Mouse (Mus musculus) heart, postnatal 0 days (tissue): Measurements from ENCODE around the gene Pear1.

Experiments
- CTCF ChIP-seq: IDR thresholded peaks from 2 replicates; pipeline ENCODE4 v1.5.1; 2016; ENCODE audit warnings: antibody characterized with exemption, control low read depth, low read depth
- EP300 ChIP-seq: IDR thresholded peaks from 2 replicates; pipeline ENCODE4 v1.6.1; 2016; ENCODE audit warnings: antibody characterized with exemption, low read depth

DNA sequence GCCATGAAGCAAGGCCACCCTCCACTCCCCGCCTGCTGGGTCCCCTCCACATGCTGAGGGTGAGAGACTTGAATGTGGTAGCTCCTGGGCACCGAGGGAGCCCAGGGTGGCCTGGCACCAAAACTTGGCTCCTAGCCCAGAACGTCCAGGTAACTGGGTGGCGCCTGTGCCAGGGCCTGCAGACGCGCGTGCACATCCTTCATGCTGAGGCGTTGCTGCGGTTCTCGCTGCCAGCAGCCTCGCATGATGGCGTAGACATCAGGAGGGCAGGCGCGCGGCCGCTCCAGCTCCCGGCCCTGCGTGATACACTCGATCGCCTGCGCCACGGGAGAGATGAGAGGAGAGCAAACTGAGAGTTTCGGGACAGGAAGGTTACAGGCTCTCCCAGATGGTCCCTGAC is 45.8 kb downstream of the Pear1 start:
- TF ChIP-seq CTCF (no peak), EP300 (no peak)
